Mouse (Mus musculus) ovary, adult 10 weeks (tissue): Measurements from ENCODE around the gene Vldlr. TPM values are rescaled to one million over a fixed set of nuclear protein-coding genes. Genes with fewer than 3 reads are reported as not detected.

Experiments
- polyA plus RNA-seq: library from polyadenylated mRNA; stranded (reverse); fragments of 350-450 nt; fragmentation: Illumina TruSeq; extraction: RNeasy Lipid Tissue Mini Kit (QIAGEN cat#74804); gene quantifications from one replicate; pipeline ENCODE4 v1.2.3, GENCODE M21; 2014

The Vldlr gene
- 89.2 TPM for polyA plus RNA-seq

GRCm38 (mm10) chr19:27216318-27216717 is at the start of gene Vldlr:
Gene Vldlr (plus strand): TSS chr19:27216484.

Other genes with a start within 250 kb of the Vldlr start
- 0.26 TPM for gene Kcnv2, start 106.1 kb downstream of the Vldlr start, polyA plus RNA-seq
- 242 TPM for gene Pum3, start 213.3 kb downstream of the Vldlr start, polyA plus RNA-seq